ENCODE assay signal across 7 mouse cellular contexts in the genomic region with DNA sequence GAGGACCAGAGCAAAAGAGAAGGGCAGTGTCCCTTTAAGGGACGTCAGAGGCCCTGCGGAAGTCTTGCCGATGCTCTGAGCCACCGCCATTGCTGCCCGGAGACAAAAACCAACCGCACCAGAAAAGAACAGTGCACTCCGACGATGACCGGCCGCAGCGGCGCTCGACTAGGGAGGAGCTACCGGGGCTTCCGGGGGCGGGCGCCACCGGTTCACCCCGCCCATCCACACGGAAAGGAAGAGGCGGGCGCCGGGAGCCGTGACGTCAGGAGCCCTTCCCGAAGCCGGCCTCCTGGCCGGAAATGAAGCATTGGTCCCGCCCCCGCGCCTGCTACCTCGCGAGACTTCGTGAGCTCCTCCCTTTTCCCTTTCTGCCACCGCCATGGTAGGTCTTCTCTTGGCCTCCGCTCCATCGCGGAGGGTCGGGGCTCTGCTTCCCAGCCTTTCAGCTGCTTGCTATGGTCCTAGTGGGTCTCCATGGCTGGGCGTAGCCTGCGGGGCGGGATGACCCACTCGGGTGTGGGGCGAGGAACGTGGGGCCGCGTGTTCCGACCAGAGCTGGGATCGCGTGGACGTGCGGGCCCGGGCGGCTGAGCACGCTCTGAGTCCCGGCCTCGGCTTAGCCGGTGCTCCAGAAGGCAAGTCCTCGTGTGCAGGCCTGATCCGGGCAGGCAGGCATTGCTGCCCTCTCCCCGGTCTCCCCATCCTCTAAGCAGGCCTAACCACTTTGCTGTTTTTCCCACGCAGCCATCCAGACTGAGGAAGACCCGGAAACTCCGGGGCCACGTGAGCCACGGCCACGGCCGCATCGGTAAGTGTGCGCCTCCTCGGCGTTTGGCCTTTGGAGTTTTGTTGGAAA. TPM values are rescaled to one million over a fixed set of nuclear protein-coding genes. Genes with fewer than 3 reads are reported as not detected.
DNase-seq lines count a peak whose midpoint lies in the region; ATAC-seq lines count a peak whose summit lies in the region.

Gene Rpl27a, plus strand, starts transcription at position 310 of the 859 bp plus-strand sequence.

- peak; percentile 93 for ATAC-seq in intestine, embryonic 16.5 days
- ATAC-seq in midbrain, embryonic 11.5 days (ENCODE audit: low FRiP score) = peak; percentile 95

- H3K4me2 ChIP-seq in intestine, embryonic 16.5 days (ENCODE audit: low read depth, low read length) = peak within 1 kb of the TSS; percentile 90
- H3K4me2 ChIP-seq in midbrain, embryonic 11.5 days = peak within 1 kb of the TSS; percentile 92

- WGBS in intestine, embryonic 16.5 days = under 1% methylated on average over 72 of the region's 72 CpGs
- 0% methylated on average over 71 of the region's 72 CpGs for WGBS in midbrain, embryonic 11.5 days

- peak within 1 kb of the TSS; percentile 97 for H3K27ac ChIP-seq in intestine, embryonic 16.5 days (ENCODE audit: low read length)
- peak within 1 kb of the TSS; percentile 94 for H3K27ac ChIP-seq in midbrain, embryonic 11.5 days (ENCODE audit: low read depth, low read length)

- peak; percentile 98 for DNase-seq in adrenal gland, adult 8-10 months
- DNase-seq in embryo, embryonic 9.5 days (ENCODE audit: extremely low spot score) = peak; percentile 98
- DNase-seq in gastrocnemius, postnatal 4 days (ENCODE audit: low spot score in 2 of 2) = peak; percentile 98 to 99
- DNase-seq in left cerebral cortex, postnatal 36 days (ENCODE audit: low spot score in 2 of 2) = peak; percentile 99
- peak; percentile 100 for DNase-seq in midbrain, embryonic 11.5 days (ENCODE audit: low spot score, missing footprints)
- DNase-seq in skeletal muscle tissue, adult 2 months (ENCODE audit: low read depth, low spot score) = peak; percentile 98

- H3K9me3 ChIP-seq in intestine, embryonic 16.5 days (ENCODE audit: control insufficient read depth, low read length) = no peaks in the 10 kb centered on the region
- no peaks in the 10 kb centered on the region for H3K9me3 ChIP-seq in midbrain, embryonic 11.5 days (ENCODE audit: control insufficient read depth, low read length)

- H3K9ac ChIP-seq in intestine, embryonic 16.5 days (ENCODE audit: low read depth, low read length) = peak within 1 kb of the TSS; percentile 99
- peak within 1 kb of the TSS; percentile 96 for H3K9ac ChIP-seq in midbrain, embryonic 11.5 days (ENCODE audit: low read length)

- H3K4me3 ChIP-seq in intestine, embryonic 16.5 days (ENCODE audit: low read length) = peak within 1 kb of the TSS; percentile 96
- H3K4me3 ChIP-seq in midbrain, embryonic 11.5 days (ENCODE audit: low read depth, low read length) = peak within 1 kb of the TSS; percentile 80

- H3K27me3 ChIP-seq in intestine, embryonic 16.5 days (replicated peaks; ENCODE audit: control insufficient read depth, insufficient read depth, low read length) = no peaks in the 10 kb centered on the region
- H3K27me3 ChIP-seq in midbrain, embryonic 11.5 days (ENCODE audit: control insufficient read depth, insufficient read depth, low read length) = no peaks in the 10 kb centered on the region

- peaks cover 22% of the 10 kb centered on the region for H3K4me1 ChIP-seq in intestine, embryonic 16.5 days (ENCODE audit: control insufficient read depth, insufficient read depth, low read length)
- peaks cover 19% of the 10 kb centered on the region for H3K4me1 ChIP-seq in midbrain, embryonic 11.5 days (ENCODE audit: control insufficient read depth, insufficient read depth, low read length)

- intact Hi-C loops in left cerebral cortex, postnatal 36 days (cut with DNase I) = loop anchor here (1.0 kb wide), 1 partner anchor 52 kb away; no protein-coding TSS in a partner anchor

- peaks cover 12% of the 10 kb centered on the region for H3K36me3 ChIP-seq in intestine, embryonic 16.5 days (ENCODE audit: control insufficient read depth, insufficient read depth, low read length)
- H3K36me3 ChIP-seq in midbrain, embryonic 11.5 days (ENCODE audit: control insufficient read depth, insufficient read depth, low read length) = peaks cover 24% of the 10 kb centered on the region

RNA-seq across cellular contexts. Expression of gene Rpl27a, which starts in this region (rescaled TPM):
- 100 to 1,000 TPM; 217 to 234 (median 223) TPM for total RNA-seq in adrenal gland, adult 8-10 months (2022)
- total RNA-seq in gastrocnemius, postnatal 4 days (2021) = 100 to 1,000 TPM; 188 to 197 TPM
- 115 and 131 TPM in 2 replicates for polyA plus RNA-seq in intestine, embryonic 16.5 days (2015; fragmentation: Nextera tagmentation; extraction: Ambion mirVana)
- 100 to 1,000 TPM; 130 to 132 TPM for total RNA-seq in left cerebral cortex, postnatal 36 days (2021)
- polyA plus RNA-seq in midbrain, embryonic 11.5 days (2014; fragmentation: Nextera tagmentation; extraction: Ambion mirVana) = 116 and 127 TPM in 2 replicates

Comparison
In these comparisons a context has a peak if more than half of its experiments do, and no peak if none do; other contexts are left out.
1. Peak in every context shown above with its lines: DNase-seq, ATAC-seq, H3K4me3 ChIP-seq and H3K27ac ChIP-seq.